Mouse (Mus musculus) lung, adult 18-20 months (tissue): ENCODE data around the gene Dbf4.

ENCODE experiments used
- DNase-seq, 2 experiments: peaks; one replicate each; pipeline ENCODE4 v3.0.0; 2022; ENCODE audit warnings: mixed read lengths in 2 of 2

The Dbf4 gene

DNA sequence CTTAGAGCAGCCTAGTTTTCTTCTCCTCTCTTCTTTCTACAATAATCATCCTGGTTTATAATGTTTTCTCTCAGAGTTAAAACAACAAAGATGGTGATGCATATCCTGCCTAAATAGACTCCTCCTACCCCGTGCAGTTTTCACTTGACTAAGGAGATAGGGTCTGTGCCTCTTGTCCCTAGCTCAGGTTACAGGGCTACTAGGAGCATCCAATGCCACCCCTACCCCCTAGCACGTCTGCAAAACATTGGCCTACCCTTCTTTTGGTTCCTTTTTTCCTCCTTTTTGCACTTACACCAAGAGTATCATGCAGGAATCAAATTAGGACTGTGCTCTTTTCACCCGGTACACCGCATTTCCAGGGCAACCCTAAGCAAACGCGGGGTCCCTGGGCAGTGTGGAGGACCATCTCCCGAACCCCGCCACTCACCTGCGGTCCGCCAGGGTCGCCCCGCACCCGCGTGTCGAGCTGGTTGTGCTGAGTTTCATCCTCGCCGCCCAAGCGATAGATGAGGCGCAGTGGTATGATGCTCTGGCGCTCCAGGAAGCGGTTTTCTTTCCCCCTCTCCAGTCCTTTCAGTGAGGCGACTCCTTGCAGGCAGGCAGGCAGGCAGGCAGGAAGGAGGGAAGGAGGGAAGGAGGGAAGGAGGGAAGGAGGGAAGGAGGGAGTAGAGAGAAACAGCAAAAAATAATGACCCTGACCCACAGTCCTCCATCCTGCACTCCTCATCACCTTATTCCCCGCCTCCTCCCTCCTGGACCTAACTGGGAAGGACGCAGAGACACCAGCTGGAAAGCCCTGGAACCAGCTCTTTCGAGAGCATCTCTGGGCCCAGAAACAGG lies 55.5 kb downstream of the Dbf4 start:
- DNase-seq, result no peak

GRCm38 (mm10) chr5:8362361-8362760 lies 60.2 kb downstream of the Dbf4 start:
- no peak for DNase-seq

GRCm38 (mm10) chr5:8357677-8358076 lies 64.8 kb downstream of the Dbf4 start:
- peak in 1 of 2 experiments; percentile 11 for DNase-seq

DNA sequence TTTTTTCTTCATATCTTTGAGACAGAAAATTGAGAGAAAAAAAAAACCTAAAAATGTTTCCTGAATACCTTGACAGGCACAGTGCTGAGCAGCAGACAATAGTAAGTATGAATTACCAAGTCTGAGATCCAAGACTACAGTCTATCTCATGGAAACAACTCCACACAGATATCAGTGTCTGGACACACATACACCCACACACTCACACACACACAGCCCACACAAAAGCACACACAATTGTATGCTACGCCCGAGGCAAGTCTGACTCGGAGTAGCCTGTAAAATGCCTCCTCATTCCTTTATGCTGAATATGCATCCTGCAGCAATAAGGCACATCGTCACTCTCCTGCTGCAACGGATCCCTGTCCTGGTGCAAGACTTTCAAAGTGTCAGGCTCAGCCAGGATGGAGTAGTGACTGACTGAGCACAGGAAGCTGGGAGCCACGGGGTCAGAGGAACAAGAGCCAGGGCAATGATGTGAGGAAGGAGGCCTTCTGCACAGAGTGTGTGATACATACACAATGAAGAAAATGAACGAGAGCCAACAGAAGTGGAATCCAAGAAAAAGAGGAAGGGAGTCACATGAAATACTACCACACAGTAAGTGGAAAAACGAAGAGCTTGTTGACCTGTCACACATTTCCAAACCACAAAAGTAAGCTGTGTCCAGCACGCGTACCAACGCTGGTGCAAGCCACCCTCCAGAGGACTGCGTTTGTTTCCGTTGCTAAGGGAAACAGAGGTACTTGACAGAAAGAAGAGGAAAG lies 65.4 kb downstream of the Dbf4 start:
- DNase-seq, result peak; percentile 71 to 79

DNA sequence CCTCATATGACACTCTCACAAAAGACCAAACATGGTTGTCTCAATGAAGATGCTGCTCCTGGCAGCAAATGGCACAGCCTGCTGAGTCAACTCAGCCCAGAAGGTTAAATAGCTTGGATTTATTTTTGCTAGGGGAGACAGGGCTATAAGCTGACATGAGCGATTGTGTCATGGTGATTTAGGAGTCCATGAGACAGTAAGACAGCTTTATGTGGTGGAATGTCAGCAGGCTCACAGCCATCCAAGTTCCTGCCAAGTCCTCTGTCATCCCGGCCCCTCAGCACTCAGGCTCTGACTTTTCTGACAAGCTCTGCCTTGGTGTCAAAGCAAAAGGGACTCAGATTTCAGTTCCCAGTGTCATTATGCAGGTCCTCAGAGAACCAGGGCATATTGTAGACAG lies 66.2 kb downstream of the Dbf4 start:
- no peak for DNase-seq

GRCm38 (mm10) chr5:8349557-8349956 lies 73.0 kb downstream of the Dbf4 start:
- no peak for DNase-seq
